Comparison of ENCODE assay signal across 8 mouse cellular contexts in the genomic region with DNA sequence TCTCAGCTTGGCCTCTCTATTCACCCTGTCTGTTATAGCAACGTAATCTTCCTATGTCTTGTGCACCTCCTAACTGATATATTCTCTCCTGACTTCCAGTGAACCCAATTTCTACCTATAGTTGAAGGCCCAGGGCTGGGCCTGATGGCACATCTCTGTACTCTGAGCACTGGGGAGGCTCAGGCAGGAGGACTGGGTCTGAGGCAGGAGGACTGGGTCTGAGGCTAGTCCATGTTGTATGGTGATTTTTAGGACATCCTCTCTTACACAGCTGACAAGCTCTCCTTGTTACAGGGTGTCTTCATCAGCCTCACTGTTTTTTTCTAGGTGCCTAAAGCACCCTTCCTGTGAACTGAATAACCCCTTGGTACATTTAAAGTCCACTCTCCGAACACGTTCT. TPM values are rescaled to one million over a fixed set of nuclear protein-coding genes. Genes with fewer than 3 reads are reported as not detected.
A peak's percentile ranks its signal among the peaks of the same experiment; 100 is the strongest.
DNase-seq lines count a peak whose midpoint lies in the region; ATAC-seq and TF ChIP-seq lines count a peak whose summit lies in the region.

No protein-coding gene starts in this region.

- peaks cover 10% of the 10 kb centered on the region for H3K4me1 ChIP-seq in heart, embryonic 15.5 days (replicated peaks)
- H3K4me1 ChIP-seq in heart, adult 2 months (ENCODE audit: control insufficient read depth, insufficient read depth, low read length) = peaks cover 2% of the 10 kb centered on the region; the same call in 1 of the 2 replicates
- H3K4me1 ChIP-seq in brown adipose tissue, adult 24 weeks (ENCODE audit: control insufficient read depth, insufficient read depth, insufficient read length, low read length) = no peaks in the 10 kb centered on the region; the same call in 1 of the 2 replicates
- H3K4me1 ChIP-seq in hindbrain, embryonic 16.5 days (ENCODE audit: control insufficient read depth, insufficient read depth, low read depth, low read length) = peaks cover 15% of the 10 kb centered on the region
- H3K4me1 ChIP-seq in midbrain, embryonic 16.5 days (ENCODE audit: control insufficient read depth, insufficient read depth, low read length) = peaks cover 18% of the 10 kb centered on the region

- H3K9ac ChIP-seq in heart, embryonic 15.5 days = peak overlapping the region; percentile 81; the same call in 1 of the 2 replicates
- no peak overlapping the region for H3K9ac ChIP-seq in heart, adult 2 months (ENCODE audit: low read depth, low read length)
- H3K9ac ChIP-seq in hindbrain, embryonic 16.5 days (ENCODE audit: low read depth, low read length) = peak overlapping the region; percentile 36
- H3K9ac ChIP-seq in midbrain, embryonic 16.5 days (ENCODE audit: low read depth, low read length) = peak overlapping the region; percentile 89; the same call in 1 of the 2 replicates

- no peak for ATAC-seq in heart, embryonic 15.5 days (replicated peaks; ENCODE audit: insufficient number of reproducible peaks, insufficient read depth, low FRiP score, low read depth)
- ATAC-seq in hindbrain, embryonic 16.5 days = peak; percentile 34
- ATAC-seq in midbrain, embryonic 16.5 days = peak; percentile 57

- no peaks in the 10 kb centered on the region for H3K79me2 ChIP-seq in heart, adult 2 months (replicated peaks; ENCODE audit: control insufficient read depth, insufficient read depth, low read length)

- no peak overlapping the region for H3K27ac ChIP-seq in heart, embryonic 15.5 days
- no peak overlapping the region for H3K27ac ChIP-seq in heart, adult 2 months
- no peak overlapping the region for H3K27ac ChIP-seq in brown adipose tissue, adult 24 weeks (replicated peaks; ENCODE audit: low read depth, low read length)
- no peak overlapping the region for H3K27ac ChIP-seq in hindbrain, embryonic 16.5 days (ENCODE audit: low read depth, low read length)
- H3K27ac ChIP-seq in midbrain, embryonic 16.5 days (ENCODE audit: low read length) = no peak overlapping the region

- no peak for TF ChIP-seq CTCF in heart, adult 2 months (IDR thresholded peaks at IDR 0.05)

- H3K4me2 ChIP-seq in heart, embryonic 15.5 days = peak overlapping the region; percentile 74
- H3K4me2 ChIP-seq in hindbrain, embryonic 16.5 days (ENCODE audit: low read length) = peak overlapping the region; percentile 58
- H3K4me2 ChIP-seq in midbrain, embryonic 16.5 days (ENCODE audit: low read length) = peak overlapping the region; percentile 51

- H3K4me3 ChIP-seq in heart, embryonic 15.5 days = peak overlapping the region; percentile 92
- H3K4me3 ChIP-seq in heart, adult 2 months = no peak overlapping the region
- peak overlapping the region; percentile 98 for H3K4me3 ChIP-seq in brown adipose tissue, adult 24 weeks (ENCODE audit: insufficient read depth, low read depth, low read length)
- H3K4me3 ChIP-seq in hindbrain, embryonic 16.5 days (ENCODE audit: low read length) = peak overlapping the region; percentile 90
- H3K4me3 ChIP-seq in midbrain, embryonic 16.5 days (ENCODE audit: low read depth, low read length) = peak overlapping the region; percentile 92

- 53% methylated on average over 3 of the region's 3 CpGs for WGBS in heart, embryonic 15.5 days
- WGBS in heart, adult 2 months = 46% methylated on average over 3 of the region's 3 CpGs
- 52% methylated on average over 3 of the region's 3 CpGs for WGBS in hindbrain, embryonic 16.5 days
- 49% methylated on average over 3 of the region's 3 CpGs for WGBS in midbrain, embryonic 16.5 days

- TF ChIP-seq EP300 in heart, adult 2 months (IDR thresholded peaks at IDR 0.05; ENCODE audit: insufficient read depth, low read depth, low read length) = no peak

- no peak for DNase-seq in heart, adult 2 months
- DNase-seq in embryo, embryonic 11 days = no peak
- no peak for DNase-seq in spleen, postnatal 14 days (ENCODE audit: low spot score in 2 of 2)
- DNase-seq in layer of hippocampus, postnatal 14 days (ENCODE audit: low spot score in 2 of 2) = no peak

- no peaks in the 10 kb centered on the region for H3K36me3 ChIP-seq in heart, embryonic 15.5 days
- no peaks in the 10 kb centered on the region for H3K36me3 ChIP-seq in heart, adult 2 months (ENCODE audit: control insufficient read depth, insufficient read depth, low read length)
- no peaks in the 10 kb centered on the region for H3K36me3 ChIP-seq in hindbrain, embryonic 16.5 days (ENCODE audit: control insufficient read depth, insufficient read depth, low read length)
- H3K36me3 ChIP-seq in midbrain, embryonic 16.5 days (ENCODE audit: control insufficient read depth, insufficient read depth, low read length) = no peaks in the 10 kb centered on the region

- H3K27me3 ChIP-seq in heart, embryonic 15.5 days = 0 out of 2 replicates have a peak, but pooled peaks cover 3% of the 10 kb centered on the region
- no peaks in the 10 kb centered on the region for H3K27me3 ChIP-seq in heart, adult 2 months (ENCODE audit: control insufficient read depth, insufficient read depth, low read length)
- H3K27me3 ChIP-seq in hindbrain, embryonic 16.5 days (replicated peaks; ENCODE audit: control insufficient read depth, insufficient read depth, low read length) = no peaks in the 10 kb centered on the region
- H3K27me3 ChIP-seq in midbrain, embryonic 16.5 days (ENCODE audit: control insufficient read depth, insufficient read depth, low read depth, low read length) = no peaks in the 10 kb centered on the region

- H3K9me3 ChIP-seq in heart, embryonic 15.5 days (replicated peaks) = no peaks in the 10 kb centered on the region
- H3K9me3 ChIP-seq in hindbrain, embryonic 16.5 days (ENCODE audit: control insufficient read depth, low read length) = no peaks in the 10 kb centered on the region
- no peaks in the 10 kb centered on the region for H3K9me3 ChIP-seq in midbrain, embryonic 16.5 days (replicated peaks; ENCODE audit: control insufficient read depth, low read length, poor library complexity, severe bottlenecking)

- intact Hi-C loops in heart, adult 2 months (cut with DNase I) = no loop called here

- TF ChIP-seq POLR2A in heart, adult 2 months (IDR thresholded peaks at IDR 0.05; ENCODE audit: insufficient read depth, low read depth, low read length) = no peak

RNA-seq across cellular contexts. Expression of gene Nbas, which starts 0.5 kb away (rescaled TPM):
- polyA plus RNA-seq in heart, embryonic 15.5 days (2015; fragmentation: Nextera tagmentation; extraction: Ambion mirVana) = 5.7 and 8.0 TPM in 2 replicates
- total RNA-seq in heart, adult 2 months (2021) = 10 to 100 TPM; 28.9 to 33.6 TPM
- 12.8 and 18.8 TPM in 2 replicates for polyA plus RNA-seq in heart, adult 2 months (2012; rRNA removed)
- 6.9 and 11.5 TPM in 2 replicates for polyA plus RNA-seq in brown adipose tissue, adult 24 weeks (2012; ENCODE audit: insufficient read depth, insufficient read length, missing spikeins)
- polyA plus RNA-seq in hindbrain, embryonic 16.5 days (2015; fragmentation: Nextera tagmentation; extraction: Ambion mirVana) = 14.4 and 17.5 TPM in 2 replicates
- 17.0 and 18.0 TPM in 2 replicates for polyA plus RNA-seq in midbrain, embryonic 16.5 days (2015; fragmentation: Nextera tagmentation; extraction: Ambion mirVana)
- 10 to 100 TPM; 29.6 to 31.3 TPM for total RNA-seq in layer of hippocampus, postnatal 14 days (2021)

RNA-seq across cellular contexts. Expression of gene Ddx1, which starts 19.4 kb away (rescaled TPM):
- polyA plus RNA-seq in heart, embryonic 15.5 days (2015; fragmentation: Nextera tagmentation; extraction: Ambion mirVana) = 73.0 and 79.3 TPM in 2 replicates
- total RNA-seq in heart, adult 2 months (2021) = 10 to 100 TPM; 80.5 to 89.7 TPM
- 9.1 and 18.3 TPM in 2 replicates for polyA plus RNA-seq in heart, adult 2 months (2012; rRNA removed)
- 46.5 and 50.2 TPM in 2 replicates for polyA plus RNA-seq in brown adipose tissue, adult 24 weeks (2012; ENCODE audit: insufficient read depth, insufficient read length, missing spikeins)
- polyA plus RNA-seq in hindbrain, embryonic 16.5 days (2015; fragmentation: Nextera tagmentation; extraction: Ambion mirVana) = 136 and 148 TPM in 2 replicates
- polyA plus RNA-seq in midbrain, embryonic 16.5 days (2015; fragmentation: Nextera tagmentation; extraction: Ambion mirVana) = 139 and 141 TPM in 2 replicates
- 100 to 1,000 TPM; 130 to 131 TPM for total RNA-seq in layer of hippocampus, postnatal 14 days (2021)
